Mouse (Mus musculus) kidney, adult 2 months (tissue): ENCODE measurements around the gene Plg.

Experiments
- CTCF ChIP-seq: fragments of 200-500 bp; conservative IDR thresholded peaks from 2 replicates; pipeline ENCODE4 v1.5.1; 2011; ENCODE audit warnings: low read depth, mild to moderate bottlenecking, control low read depth, low read length, moderate library complexity, mixed read lengths; ENCODE audit not compliant: insufficient read depth, insufficient read length
- POLR2A ChIP-seq: fragments of 200-500 bp; IDR thresholded peaks from one replicate; pipeline ENCODE4 v1.6.1; 2011; ENCODE audit warnings: low read depth, low read length, control low read depth

- TF ChIP-seq CTCF (no peak), POLR2A (no peak)
These were observed 9.4 kb downstream of the Plg start for GRCm38 (mm10) chr17:12387781-12388180.
